Mouse (Mus musculus) lung, embryonic 16.5 days (tissue): ENCODE results near the gene Adamtsl5. TPM values are rescaled to one million over a fixed set of nuclear protein-coding genes. Genes with fewer than 3 reads are reported as not detected.
A peak's percentile ranks its signal among the peaks of the same experiment; 100 is the strongest.

Source experiments
- ATAC-seq: fragments of 200-750 bp; cut with Nextera tagmentation; 2 replicates; pipeline ENCODE4 v1.8.0; 2017; ENCODE audit warnings: low read depth, mild to moderate bottlenecking, moderate library complexity
- H3K27ac ChIP-seq: fragments of 300-500 bp; sonication (generic); 2 replicates; pipeline ENCODE4 v1.5.1; 2014; ENCODE audit warnings: mild to moderate bottlenecking, control low read depth, low read length
- H3K27me3 ChIP-seq: fragments of 300-500 bp; sonication (generic); 2 replicates; pipeline ENCODE4 v1.6.1; 2014; ENCODE audit warnings: low read depth, low read length, mixed read lengths; ENCODE audit not compliant: control insufficient read depth, insufficient read depth
- H3K36me3 ChIP-seq: fragments of 300-500 bp; sonication (generic); 2 replicates; pipeline ENCODE4 v1.6.1; 2014; ENCODE audit warnings: low read length; ENCODE audit not compliant: control insufficient read depth, insufficient read depth
- H3K4me1 ChIP-seq: fragments of 300-500 bp; sonication (generic); replicated peaks from 2 replicates; pipeline ENCODE4 v1.6.1; 2014; ENCODE audit warnings: low read length, mixed read lengths; ENCODE audit not compliant: control insufficient read depth, insufficient read depth
- H3K4me2 ChIP-seq: fragments of 300-500 bp; sonication (generic); 2 replicates; pipeline ENCODE4 v1.6.1; 2014; ENCODE audit warnings: low read depth, low read length, control low read depth
- H3K4me3 ChIP-seq: fragments of 300-500 bp; sonication (generic); 2 replicates; pipeline ENCODE4 v1.5.1; 2014; ENCODE audit warnings: mild to moderate bottlenecking, low read length, control low read depth
- H3K9ac ChIP-seq: fragments of 300-500 bp; sonication (generic); 2 replicates; pipeline ENCODE4 v1.6.1; 2014; ENCODE audit warnings: low read length, control low read depth
- H3K9me3 ChIP-seq: fragments of 300-500 bp; sonication (generic); 2 replicates; pipeline ENCODE4 v1.6.1; 2016; ENCODE audit warnings: low read length; ENCODE audit not compliant: control insufficient read depth
- WGBS: fragments of 180-500 bp; shearing (Covaris S2); extraction: QIAGEN DNeasy Blood & Tissue Kit; methylation state at CpG from one replicate; pipeline ENCODE4 v1.1.7; 2014; 5-methylcytosine and 5-hydroxymethylcytosine counted together
- polyA plus RNA-seq: library from polyadenylated mRNA; unstranded; fragments of >200 nt; fragmentation: Nextera tagmentation; extraction: Ambion mirVana; gene quantifications from 2 replicates; pipeline ENCODE4 v1.2.1, GENCODE M21; 2015

The Adamtsl5 gene
- polyA plus RNA-seq, 1 experiment from 2014 or later = 4.1 TPM

- Histone ChIP-seq H3K36me3 (no peaks in the 10 kb centered on the region), H3K4me1 (peaks cover 15% of the 10 kb centered on the region), H3K4me2 (peak within 1 kb of the TSS; percentile 96), H3K9me3 (no peaks in the 10 kb centered on the region), H3K27ac (peak within 1 kb of the TSS; percentile 34; the same call in 1 of the 2 replicates), H3K9ac (peak within 1 kb of the TSS; percentile 65), H3K27me3 (no peaks in the 10 kb centered on the region; the same call in 1 of the 2 replicates), H3K4me3 (peak within 1 kb of the TSS; percentile 57)
- peak; percentile 96 for ATAC-seq
- WGBS = 3% methylated on average over 35 of the region's 36 CpGs
Measured at GRCm38 (mm10) chr10:80329273-80330081, 18.7 kb downstream of the Adamtsl5 start, which contains the start of the genes Pcsk4 and Reep6. Gene Pcsk4 (minus strand): TSS chr10:80329498. Gene Reep6 (plus strand): TSS chr10:80329953.

- ATAC-seq = no peak
- H3K27me3 ChIP-seq = no peaks in the 10 kb centered on the region
- peaks cover 4% of the 10 kb centered on the region for H3K4me1 ChIP-seq
- no peak overlapping the region for H3K9ac ChIP-seq
- no peaks in the 10 kb centered on the region for H3K36me3 ChIP-seq
- no peaks in the 10 kb centered on the region for H3K9me3 ChIP-seq
- H3K4me2 ChIP-seq = no peak overlapping the region
- H3K4me3 ChIP-seq = no peak overlapping the region
- WGBS = 81% methylated on average over 21 of the region's 21 CpGs
- H3K27ac ChIP-seq = no peak overlapping the region
Measured at GRCm38 (mm10) chr10:80325045-80325444, 23.2 kb downstream of the Adamtsl5 start.

- H3K9ac ChIP-seq = no peak overlapping the region
Measured at GRCm38 (mm10) chr10:80324120-80325037, 23.8 kb downstream of the Adamtsl5 start.

GRCm38 (mm10) chr10:80323261-80324119 is 24.7 kb downstream of the Adamtsl5 start:
- peak overlapping the region; percentile 95 for H3K4me2 ChIP-seq
- peaks cover 3% of the 10 kb centered on the region; the same call in 1 of the 2 replicates for H3K36me3 ChIP-seq
- WGBS = under 1% methylated on average over 39 of the region's 46 CpGs
- H3K9me3 ChIP-seq = no peaks in the 10 kb centered on the region
- peak; percentile 40 for ATAC-seq
- peak overlapping the region; percentile 70 for H3K9ac ChIP-seq
- peak overlapping the region; percentile 62 for H3K4me3 ChIP-seq
- H3K4me1 ChIP-seq = peaks cover 12% of the 10 kb centered on the region
- no peaks in the 10 kb centered on the region for H3K27me3 ChIP-seq
- H3K27ac ChIP-seq = peak overlapping the region; percentile 20; the same call in 1 of the 2 replicates

More at GRCm38 (mm10) chr10:80324120-80325037, 23.8 kb downstream of the Adamtsl5 start:
- peak overlapping the region; percentile 62; the same call in 1 of the 2 replicates for H3K4me3 ChIP-seq
- no peaks in the 10 kb centered on the region for H3K27me3 ChIP-seq
- H3K4me1 ChIP-seq = peaks cover 8% of the 10 kb centered on the region
- no peak overlapping the region for H3K27ac ChIP-seq
- no peak for ATAC-seq
- H3K9me3 ChIP-seq = no peaks in the 10 kb centered on the region
- H3K4me2 ChIP-seq = peak overlapping the region; percentile 95
- no peaks in the 10 kb centered on the region for H3K36me3 ChIP-seq
- WGBS = 76% methylated on average over 17 of the region's 17 CpGs

- peaks cover 12% of the 10 kb centered on the region for H3K4me1 ChIP-seq
- H3K9ac ChIP-seq = peak overlapping the region; percentile 70
- H3K27me3 ChIP-seq = no peaks in the 10 kb centered on the region
- 4% methylated on average over 28 of the region's 28 CpGs for WGBS
- peak overlapping the region; percentile 62 for H3K4me3 ChIP-seq
- no peaks in the 10 kb centered on the region for H3K9me3 ChIP-seq
- H3K36me3 ChIP-seq = peaks cover 6% of the 10 kb centered on the region; the same call in 1 of the 2 replicates
- no peak overlapping the region for H3K27ac ChIP-seq
- peak overlapping the region; percentile 95 for H3K4me2 ChIP-seq
- ATAC-seq = peak; percentile 11
Measured at GRCm38 (mm10) chr10:80322811-80323211, 25.4 kb downstream of the Adamtsl5 start.

- 87% methylated on average over 21 of the region's 21 CpGs for WGBS
- Histone ChIP-seq H3K27me3 (no peaks in the 10 kb centered on the region), H3K9ac (no peak overlapping the region), H3K4me1 (peaks cover 13% of the 10 kb centered on the region), H3K9me3 (no peaks in the 10 kb centered on the region), H3K4me3 (no peak overlapping the region), H3K4me2 (no peak overlapping the region), H3K36me3 (peaks cover 6% of the 10 kb centered on the region; the same call in 1 of the 2 replicates), H3K27ac (no peak overlapping the region)
- no peak for ATAC-seq
Measured at GRCm38 (mm10) chr10:80321670-80322581, 26.3 kb downstream of the Adamtsl5 start.

- H3K9me3 ChIP-seq = no peaks in the 10 kb centered on the region
- ATAC-seq = no peak
- 74% methylated on average over 6 of the region's 6 CpGs for WGBS
- H3K27ac ChIP-seq = no peak overlapping the region
- no peak overlapping the region for H3K4me2 ChIP-seq
- peaks cover 21% of the 10 kb centered on the region for H3K4me1 ChIP-seq
- H3K4me3 ChIP-seq = no peak overlapping the region
- H3K36me3 ChIP-seq = peaks cover 6% of the 10 kb centered on the region; the same call in 1 of the 2 replicates
- peaks cover 6% of the 10 kb centered on the region for H3K27me3 ChIP-seq
- no peak overlapping the region for H3K9ac ChIP-seq
Measured at GRCm38 (mm10) chr10:80321014-80321669, 27.1 kb downstream of the Adamtsl5 start.
